Mouse (Mus musculus) hindbrain, embryonic 12.5 days (tissue): Measurements from ENCODE around the gene Bmp7. TPM values are rescaled to one million over a fixed set of nuclear protein-coding genes. Genes with fewer than 3 reads are reported as not detected.

Experiments
- ATAC-seq: fragments of 200-750 bp; cut with Nextera tagmentation; 2 replicates; pipeline ENCODE4 v1.8.0; 2017; ENCODE audit warnings: moderate TSS enrichment; ENCODE audit not compliant: low FRiP score
- H3K27ac ChIP-seq: fragments of 300-500 bp; sonication (generic); 2 replicates; pipeline ENCODE4 v1.5.1; 2016; ENCODE audit warnings: mild to moderate bottlenecking
- H3K27me3 ChIP-seq: fragments of 300-500 bp; sonication (generic); 2 replicates; pipeline ENCODE4 v1.6.1; 2016; ENCODE audit warnings: mild to moderate bottlenecking
- H3K36me3 ChIP-seq: fragments of 300-500 bp; sonication (generic); 2 replicates; pipeline ENCODE4 v1.6.1; 2016; ENCODE audit warnings: mild to moderate bottlenecking
- H3K4me1 ChIP-seq: fragments of 300-500 bp; sonication (generic); 2 replicates; pipeline ENCODE4 v1.6.1; 2016
- H3K4me2 ChIP-seq: fragments of 300-500 bp; sonication (generic); replicated peaks from 2 replicates; pipeline ENCODE4 v1.6.1; 2016; ENCODE audit warnings: mild to moderate bottlenecking
- H3K4me3 ChIP-seq: fragments of 300-500 bp; sonication (generic); 2 replicates; pipeline ENCODE4 v1.5.1; 2016; ENCODE audit warnings: mild to moderate bottlenecking
- H3K9ac ChIP-seq: fragments of 300-500 bp; sonication (generic); 2 replicates; pipeline ENCODE4 v1.6.1; 2016; ENCODE audit warnings: mild to moderate bottlenecking, moderate library complexity
- H3K9me3 ChIP-seq: fragments of 300-500 bp; sonication (generic); replicated peaks from 2 replicates; pipeline ENCODE4 v1.6.1; 2016; ENCODE audit warnings: mild to moderate bottlenecking
- WGBS: fragments of 180-500 bp; shearing (Covaris S2); methylation state at CpG from one replicate; pipeline ENCODE4 v1.1.7; 2016; 5-methylcytosine and 5-hydroxymethylcytosine counted together
- polyA plus RNA-seq: library from polyadenylated mRNA; unstranded; fragments of >200 nt; fragmentation: Nextera tagmentation; extraction: Ambion mirVana; gene quantifications from 2 replicates; pipeline ENCODE4 v1.2.1, GENCODE M21; 2016

Gene Bmp7
- polyA plus RNA-seq, 1 experiment from 2014 or later: 19.0 TPM

GRCm38 (mm10) chr2:172965249-172965648 is 25.1 kb upstream of the Bmp7 start:
- Histone ChIP-seq H3K27me3 (no peaks in the 10 kb centered on the region), H3K4me1 (0 out of 2 replicates have a peak, but pooled peaks cover 2% of the 10 kb centered on the region), H3K4me3 (no peak overlapping the region), H3K4me2 (no peak overlapping the region), H3K36me3 (no peaks in the 10 kb centered on the region), H3K27ac (no peak overlapping the region), H3K9ac (0 out of 2 replicates have a peak overlapping the region, but pooled peaks have one; percentile 4), H3K9me3 (peaks cover 4% of the 10 kb centered on the region; the same call in 1 of the 2 replicates)
- WGBS: 44% methylated on average over 11 of the region's 11 CpGs
- no peak for ATAC-seq

- ATAC-seq: no peak
- Histone ChIP-seq H3K4me3 (no peak overlapping the region), H3K9ac (no peak overlapping the region), H3K4me1 (peaks cover 14% of the 10 kb centered on the region), H3K36me3 (no peaks in the 10 kb centered on the region), H3K9me3 (peaks cover 13% of the 10 kb centered on the region), H3K27me3 (no peaks in the 10 kb centered on the region; the same call in 1 of the 2 replicates), H3K27ac (no peak overlapping the region), H3K4me2 (no peak overlapping the region)
- 56% methylated on average over 6 of the region's 6 CpGs for WGBS
These were observed 21.1 kb upstream of the Bmp7 start for GRCm38 (mm10) chr2:172961211-172961610.

GRCm38 (mm10) chr2:172960350-172960749 is 20.2 kb upstream of the Bmp7 start:
- 88% methylated on average over 3 of the region's 3 CpGs for WGBS
- no peak overlapping the region for H3K4me3 ChIP-seq
- no peak overlapping the region for H3K9ac ChIP-seq
- no peak for ATAC-seq
- no peak overlapping the region for H3K27ac ChIP-seq
- no peaks in the 10 kb centered on the region; the same call in 1 of the 2 replicates for H3K27me3 ChIP-seq
- H3K9me3 ChIP-seq: peaks cover 18% of the 10 kb centered on the region
- no peak overlapping the region for H3K4me2 ChIP-seq
- H3K4me1 ChIP-seq: peaks cover 14% of the 10 kb centered on the region
- H3K36me3 ChIP-seq: no peaks in the 10 kb centered on the region

GRCm38 (mm10) chr2:172959006-172959768 is 19.1 kb upstream of the Bmp7 start:
- 51% methylated on average over 13 of the region's 13 CpGs for WGBS
- Histone ChIP-seq H3K4me3 (no peak overlapping the region), H3K9ac (no peak overlapping the region), H3K4me1 (peaks cover 12% of the 10 kb centered on the region), H3K27ac (no peak overlapping the region), H3K36me3 (no peaks in the 10 kb centered on the region), H3K27me3 (no peaks in the 10 kb centered on the region; the same call in 1 of the 2 replicates), H3K9me3 (peaks cover 18% of the 10 kb centered on the region), H3K4me2 (no peak overlapping the region)
- no peak for ATAC-seq

- H3K4me3 ChIP-seq: no peak overlapping the region
- no peaks in the 10 kb centered on the region for H3K36me3 ChIP-seq
- H3K9me3 ChIP-seq: peaks cover 18% of the 10 kb centered on the region
- H3K27ac ChIP-seq: peak overlapping the region; percentile 49; the same call in 1 of the 2 replicates
- no peak overlapping the region for H3K4me2 ChIP-seq
- H3K27me3 ChIP-seq: no peaks in the 10 kb centered on the region; the same call in 1 of the 2 replicates
- peak; percentile 50; the same call in 1 of the 2 replicates for ATAC-seq
- no peak overlapping the region for H3K9ac ChIP-seq
- H3K4me1 ChIP-seq: peaks cover 12% of the 10 kb centered on the region
- WGBS: 3% methylated on average over 5 of the region's 5 CpGs
These were observed 18.5 kb upstream of the Bmp7 start for GRCm38 (mm10) chr2:172958579-172958978.

- no peak overlapping the region for H3K4me3 ChIP-seq
- H3K36me3 ChIP-seq: no peaks in the 10 kb centered on the region
- ATAC-seq: no peak
- H3K27ac ChIP-seq: no peak overlapping the region
- H3K9me3 ChIP-seq: peaks cover 13% of the 10 kb centered on the region; the same call in 1 of the 2 replicates
- no peaks in the 10 kb centered on the region for H3K27me3 ChIP-seq
- peaks cover 12% of the 10 kb centered on the region for H3K4me1 ChIP-seq
- H3K4me2 ChIP-seq: no peak overlapping the region
- no peak overlapping the region for H3K9ac ChIP-seq
- WGBS: 85% methylated on average over 2 of the region's 2 CpGs
These were observed 11.9 kb upstream of the Bmp7 start for GRCm38 (mm10) chr2:172951976-172952375.

- H3K27ac ChIP-seq: no peak overlapping the region
- no peak for ATAC-seq
These were observed 10.6 kb upstream of the Bmp7 start for GRCm38 (mm10) chr2:172950722-172951121.

GRCm38 (mm10) chr2:172950119-172950676 is 10.1 kb upstream of the Bmp7 start:
- no peaks in the 10 kb centered on the region for H3K36me3 ChIP-seq
- no peak for ATAC-seq
- WGBS: 63% methylated on average over 9 of the region's 9 CpGs

More at GRCm38 (mm10) chr2:172950722-172951121, 10.6 kb upstream of the Bmp7 start:
- no peak overlapping the region for H3K9ac ChIP-seq
- H3K4me2 ChIP-seq: no peak overlapping the region
- no peaks in the 10 kb centered on the region for H3K36me3 ChIP-seq
- peaks cover 12% of the 10 kb centered on the region for H3K4me1 ChIP-seq
- 0 out of 2 replicates have a peak, but pooled peaks cover under 1% of the 10 kb centered on the region for H3K9me3 ChIP-seq
- no peak overlapping the region for H3K4me3 ChIP-seq
- peaks cover 2% of the 10 kb centered on the region; the same call in 1 of the 2 replicates for H3K27me3 ChIP-seq
- whole genome bisulfite sequencing: 31% methylated on average over 11 of the region's 11 CpGs

GRCm38 (mm10) chr2:172949051-172949450 is 8.9 kb upstream of the Bmp7 start:
- peaks cover 17% of the 10 kb centered on the region for H3K27me3 ChIP-seq
- WGBS: 45% methylated on average over 5 of the region's 5 CpGs
- no peak overlapping the region for H3K4me3 ChIP-seq
- H3K4me2 ChIP-seq: no peak overlapping the region
- H3K27ac ChIP-seq: no peak overlapping the region
- H3K4me1 ChIP-seq: peaks cover 12% of the 10 kb centered on the region
- no peaks in the 10 kb centered on the region for H3K9me3 ChIP-seq
- no peak for ATAC-seq
- H3K9ac ChIP-seq: no peak overlapping the region
- H3K36me3 ChIP-seq: no peaks in the 10 kb centered on the region

More at GRCm38 (mm10) chr2:172950119-172950676, 10.1 kb upstream of the Bmp7 start:
- Histone ChIP-seq H3K27ac (no peak overlapping the region), H3K4me3 (no peak overlapping the region), H3K9ac (no peak overlapping the region), H3K4me1 (peaks cover 12% of the 10 kb centered on the region), H3K9me3 (no peaks in the 10 kb centered on the region), H3K27me3 (peaks cover 6% of the 10 kb centered on the region), H3K4me2 (no peak overlapping the region)

- H3K27ac ChIP-seq: no peak overlapping the region
- H3K9ac ChIP-seq: peak overlapping the region; percentile 58; the same call in 1 of the 2 replicates
- no peaks in the 10 kb centered on the region for H3K9me3 ChIP-seq
- 0 out of 2 replicates have a peak, but pooled peaks have one; percentile 1 for ATAC-seq
- WGBS: under 1% methylated on average over 12 of the region's 13 CpGs
- peaks cover 54% of the 10 kb centered on the region for H3K4me1 ChIP-seq
- H3K36me3 ChIP-seq: no peaks in the 10 kb centered on the region
- peaks cover 96% of the 10 kb centered on the region for H3K27me3 ChIP-seq
- H3K4me3 ChIP-seq: peak overlapping the region; percentile 38
- H3K4me2 ChIP-seq: peak overlapping the region; percentile 83
These were observed 660 bp upstream of the Bmp7 start for GRCm38 (mm10) chr2:172940799-172941163.

GRCm38 (mm10) chr2:172939639-172940002 is 500 bp downstream of the Bmp7 start:
- no peaks in the 10 kb centered on the region for H3K36me3 ChIP-seq

More at GRCm38 (mm10) chr2:172939639-172940002, 500 bp downstream of the Bmp7 start:
- H3K27me3 ChIP-seq: peaks cover 97% of the 10 kb centered on the region
- H3K4me3 ChIP-seq: peak overlapping the region; percentile 38
- no peak for ATAC-seq
- H3K4me2 ChIP-seq: peak overlapping the region; percentile 83
- WGBS: under 1% methylated on average over 26 of the region's 26 CpGs
- peak overlapping the region; percentile 57 for H3K9ac ChIP-seq
- no peaks in the 10 kb centered on the region for H3K9me3 ChIP-seq
- peak overlapping the region; percentile 56 for H3K27ac ChIP-seq
- peaks cover 65% of the 10 kb centered on the region for H3K4me1 ChIP-seq
